Mouse (Mus musculus): ENCODE data around the gene Gal3st3.

DNA sequence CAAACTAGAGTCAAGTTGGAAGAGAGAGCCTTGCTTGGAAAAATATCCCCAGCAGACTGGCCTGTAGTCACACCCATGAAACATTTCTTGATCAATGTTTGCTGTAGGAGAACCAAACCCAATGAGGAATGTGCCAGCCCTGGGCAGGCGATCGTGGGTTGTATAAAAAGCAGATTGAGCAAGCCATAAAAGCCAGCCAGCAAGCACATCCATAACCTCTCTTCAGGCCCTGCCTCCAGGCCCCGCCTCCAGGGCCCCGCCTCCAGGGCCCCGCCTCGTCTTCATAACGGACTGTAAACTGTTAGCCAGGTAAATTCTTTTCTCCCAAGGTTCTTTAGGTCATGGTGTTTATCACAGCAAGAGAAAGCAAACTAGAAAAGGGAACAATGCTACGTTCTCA lies 19.8 kb upstream of the Gal3st3 start:
- TF ChIP-seq CTCF (IDR thresholded peaks at IDR 0.05; ENCODE audit: control insufficient read depth, insufficient read depth, insufficient replicate concordance, low read depth, low read length) (no peak), POLR2A (IDR thresholded peaks at IDR 0.05; ENCODE audit: control insufficient read depth, low read depth, low read length) (no peak)
